Mouse (Mus musculus) heart, adult 18-20 months (tissue): ENCODE data around the gene 1700003E16Rik. TPM values are rescaled to one million over a fixed set of nuclear protein-coding genes. Genes with fewer than 3 reads are reported as not detected.

ENCODE experiments used
- DNase-seq, 2 experiments: peaks; one replicate each; pipeline ENCODE4 v3.0.0; 2021 to 2022; ENCODE audit warnings: mixed read lengths in 1 of 2
- total RNA-seq, 2 experiments: library from RNA; stranded (reverse); gene quantifications; 2 replicates each; pipeline ENCODE4 v1.2.3; 2021

The 1700003E16Rik gene
- total RNA-seq, 2 experiments from 2014 or later = 0.12 to 0.18 TPM

GRCm38 (mm10) chr6:83206321-83206720, 50.1 kb downstream of the 1700003E16Rik start:
- DNase-seq = no peak

DNA sequence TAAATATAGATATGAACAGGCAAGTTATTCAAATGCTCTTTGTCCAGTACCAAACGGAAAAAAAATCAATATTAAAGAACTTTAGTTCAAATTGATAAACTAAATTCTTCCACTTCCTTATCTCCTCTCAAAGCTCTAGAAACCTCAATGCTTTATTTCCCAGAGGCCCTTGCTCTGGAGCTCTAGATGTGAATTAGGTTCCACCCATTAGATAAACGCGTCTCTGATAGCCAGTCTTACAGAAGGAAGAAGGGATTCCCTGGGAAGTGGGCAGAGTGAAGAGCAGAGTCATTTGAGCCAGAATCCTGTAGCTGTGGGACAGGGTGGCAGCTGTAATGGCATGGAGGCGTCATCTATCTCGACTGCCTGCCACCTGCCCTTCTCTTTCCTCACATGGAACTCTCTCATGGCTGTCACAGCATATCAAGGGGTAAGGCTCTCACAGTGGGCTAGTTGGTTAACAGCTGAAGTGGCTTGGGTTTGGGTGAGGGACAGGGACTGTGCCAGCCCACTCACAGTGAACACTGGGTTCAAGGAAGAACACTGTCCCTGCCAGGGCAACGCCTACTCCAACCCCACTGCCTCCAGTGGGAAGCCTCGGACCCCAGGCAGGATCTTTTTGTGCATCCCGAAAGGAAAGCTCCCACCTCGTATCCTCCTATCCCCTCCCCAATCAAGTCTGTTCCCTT, 51.3 kb downstream of the 1700003E16Rik start:
- no peak for DNase-seq

DNA sequence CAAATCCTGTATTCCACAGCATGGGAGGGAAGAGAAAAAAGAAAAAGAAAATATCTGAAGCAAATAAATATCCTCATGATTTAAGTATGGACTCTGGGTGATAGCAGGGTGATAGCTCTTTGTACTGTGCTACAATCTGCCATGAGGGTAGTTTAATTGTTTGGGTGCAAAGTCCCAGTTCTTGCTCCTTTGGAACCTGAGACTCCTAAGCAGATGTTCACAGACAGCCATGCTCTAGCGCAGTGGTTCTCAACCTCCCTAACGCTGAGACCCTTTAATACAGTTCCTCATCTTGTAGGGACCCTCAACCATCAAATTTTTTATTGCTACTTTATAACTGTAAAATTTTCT, 51.8 kb downstream of the 1700003E16Rik start:
- DNase-seq = no peak

DNA sequence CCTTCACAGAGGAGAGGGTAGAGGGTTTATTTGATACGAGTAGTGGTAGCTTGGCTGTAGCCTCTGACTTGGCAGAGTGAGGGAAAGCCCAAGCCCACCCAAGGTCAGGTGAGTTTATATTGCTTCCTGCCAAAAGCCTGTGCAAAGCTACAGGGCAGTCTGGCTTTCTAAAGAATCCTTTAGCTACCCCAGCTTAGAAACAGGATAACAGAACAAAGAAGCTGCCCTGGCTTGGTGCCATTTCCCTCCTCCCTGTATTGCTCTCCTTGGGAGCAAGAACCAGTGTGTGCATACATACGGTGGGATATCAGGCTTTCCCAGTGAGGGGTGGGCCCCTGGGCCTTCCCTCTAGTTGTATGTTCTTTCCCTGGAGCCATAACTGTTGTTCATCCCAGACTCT, 54.3 kb downstream of the 1700003E16Rik start:
- no peak for DNase-seq

- DNase-seq = no peak
These were observed 55.3 kb downstream of the 1700003E16Rik start for GRCm38 (mm10) chr6:83211526-83211925.

Other genes with a start within 250 kb of the 1700003E16Rik start
- gene Sema4f, start 216.6 kb upstream of the 1700003E16Rik start, total RNA-seq = under 1 TPM; 0.12 to 0.15 TPM
- under 1 TPM in 1 of 2 experiments, not detected in 1; 0.36 TPM for gene M1ap, start 209.5 kb upstream of the 1700003E16Rik start, total RNA-seq
- gene Dok1, start 122.9 kb upstream of the 1700003E16Rik start, total RNA-seq = 1 to 10 TPM; 2.7 to 4.7 TPM
- gene Loxl3, start 122.2 kb upstream of the 1700003E16Rik start, total RNA-seq = 1 to 10 TPM; 1.7 to 2.3 TPM
- gene Aup1, start 101.9 kb upstream of the 1700003E16Rik start, total RNA-seq = 10 to 100 TPM; 76.3 to 77.2 TPM
- gene Htra2, start 101.1 kb upstream of the 1700003E16Rik start, total RNA-seq = 10 to 100 TPM; 31.2 to 32.7 TPM
- under 1 TPM; 0.20 to 0.87 TPM for gene Dqx1, start 98.6 kb upstream of the 1700003E16Rik start, total RNA-seq
- gene Tlx2, start 86.1 kb upstream of the 1700003E16Rik start, total RNA-seq = not detected
- gene Pcgf1, start 78.5 kb upstream of the 1700003E16Rik start, total RNA-seq = 1 to 10 TPM; 7.4 to 9.6 TPM
- 1 to 10 TPM; 1.3 to 1.5 TPM for gene Lbx2, start 70.0 kb upstream of the 1700003E16Rik start, total RNA-seq
- 1 to 10 TPM; 1.3 to 1.5 TPM for gene Ccdc142, start 54.8 kb upstream of the 1700003E16Rik start, total RNA-seq
- 1 to 10 TPM in 1 of 2 experiments, under 1 TPM in 1; 0.89 to 1.2 TPM for gene Gm42688, start 54.8 kb upstream of the 1700003E16Rik start, total RNA-seq
- gene Mrpl53, start 47.4 kb upstream of the 1700003E16Rik start, total RNA-seq = 100 to 1,000 TPM; 124 to 135 TPM
- 10 to 100 TPM in 1 of 2 experiments, 1 to 10 TPM in 1; 9.3 to 10.3 TPM for gene Mogs, start 40.9 kb upstream of the 1700003E16Rik start, total RNA-seq
- gene Wbp1, start 34.8 kb upstream of the 1700003E16Rik start, total RNA-seq = 10 to 100 TPM; 68.8 to 74.6 TPM
- gene Ino80b, start 31.0 kb upstream of the 1700003E16Rik start, total RNA-seq = 10 to 100 TPM; 11.9 to 15.7 TPM
- 1 to 10 TPM; 3.5 to 5.9 TPM for gene Rtkn, start 20.9 kb upstream of the 1700003E16Rik start, total RNA-seq
- gene Wdr54, start within 50 bp of the 1700003E16Rik start, total RNA-seq = 1 to 10 TPM; 1.6 to 1.8 TPM
- gene Dctn1, start 9.5 kb downstream of the 1700003E16Rik start, total RNA-seq = 100 to 1,000 TPM; 130 to 133 TPM
- under 1 TPM in 1 of 2 experiments, not detected in 1; 0.08 TPM for gene Slc4a5, start 63.4 kb downstream of the 1700003E16Rik start, total RNA-seq
- 1 to 10 TPM; 2.3 to 3.8 TPM for gene Mthfd2, start 169.5 kb downstream of the 1700003E16Rik start, total RNA-seq
- gene Mob1a, start 169.6 kb downstream of the 1700003E16Rik start, total RNA-seq = 10 to 100 TPM; 23.8 to 26.6 TPM
- 100 to 1,000 TPM; 388 to 397 TPM for gene Bola3, start 192.7 kb downstream of the 1700003E16Rik start, total RNA-seq